Mouse (Mus musculus) adrenal gland, postnatal 10 days (tissue): ENCODE measurements at regions not wholly inside any gene's neighbourhood (a gene's known extent, or its start where the extent isn't known, plus 50 kb on each side); places are given as distances from the start of the nearest gene placed in this dataset.

ENCODE experiments used
- DNase-seq: peaks from one replicate; pipeline ENCODE4 v3.0.0; 2021; ENCODE audit warnings: mixed read lengths

GRCm38 (mm10) chr10:72573991-72574652 lies 80.5 kb upstream of the Zwint start:
- no peak for DNase-seq

GRCm38 (mm10) chr10:72577713-72578112 lies 76.9 kb upstream of the Zwint start:
- no peak for DNase-seq

- DNase-seq, result no peak
Measured at GRCm38 (mm10) chr10:72578501-72578900, 76.1 kb upstream of the Zwint start.

- no peak for DNase-seq
Measured at GRCm38 (mm10) chr10:72581311-72581710, 73.3 kb upstream of the Zwint start.

GRCm38 (mm10) chr10:72588561-72588960 lies 66.1 kb upstream of the Zwint start:
- no peak for DNase-seq

- DNase-seq, result no peak
Measured at GRCm38 (mm10) chr10:72593049-72593448, 61.6 kb upstream of the Zwint start.
